Mouse (Mus musculus) adrenal gland, postnatal 25 days (tissue): ENCODE results near the gene Ski. TPM values are rescaled to one million over a fixed set of nuclear protein-coding genes. Genes with fewer than 3 reads are reported as not detected.

Source experiments
- DNase-seq: peaks from one replicate; pipeline ENCODE4 v3.0.0; 2021; ENCODE audit warnings: mixed read lengths
- total RNA-seq: library from RNA; stranded (reverse); gene quantifications from 2 replicates; pipeline ENCODE4 v1.2.3, GENCODE M21; 2021

The Ski gene
- total RNA-seq, 1 experiment from 2014 or later: 93.3 TPM

DNA sequence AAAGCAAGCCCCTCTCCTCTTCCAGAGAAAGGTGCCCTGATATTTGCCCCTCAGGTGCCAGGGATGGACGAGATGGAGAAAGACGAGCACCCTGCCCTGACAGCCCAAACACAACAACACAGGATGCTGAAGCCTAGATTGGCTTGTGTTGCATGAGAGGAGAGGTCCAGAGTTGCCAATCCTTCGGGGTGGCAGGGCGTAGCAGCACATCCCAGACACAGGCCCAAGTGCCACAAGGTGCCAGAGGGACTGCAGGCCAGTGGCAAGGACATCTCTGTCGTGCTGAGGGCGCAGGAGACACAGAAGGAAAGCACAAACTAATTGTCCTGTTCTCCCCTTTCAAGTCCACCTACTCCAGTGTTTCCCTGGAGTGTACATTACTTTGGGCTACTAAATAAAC is 8.2 kb downstream of the Ski start:
- no peak for DNase-seq

DNA sequence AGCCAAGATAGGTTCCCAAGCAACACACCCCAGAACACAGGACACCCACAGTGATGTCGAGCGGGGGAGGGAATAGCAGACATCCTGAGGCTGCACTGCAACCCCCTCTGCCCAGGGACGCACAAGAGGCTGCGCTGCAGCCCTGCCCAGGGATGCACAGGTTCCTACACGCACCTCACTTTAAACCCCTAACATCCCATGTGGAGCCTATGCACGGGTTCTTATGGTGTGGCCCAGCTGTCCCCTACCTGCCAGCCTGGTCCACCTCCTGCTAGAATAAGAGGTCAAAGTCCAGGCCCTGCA is 8.7 kb downstream of the Ski start:
- no peak for DNase-seq

DNA sequence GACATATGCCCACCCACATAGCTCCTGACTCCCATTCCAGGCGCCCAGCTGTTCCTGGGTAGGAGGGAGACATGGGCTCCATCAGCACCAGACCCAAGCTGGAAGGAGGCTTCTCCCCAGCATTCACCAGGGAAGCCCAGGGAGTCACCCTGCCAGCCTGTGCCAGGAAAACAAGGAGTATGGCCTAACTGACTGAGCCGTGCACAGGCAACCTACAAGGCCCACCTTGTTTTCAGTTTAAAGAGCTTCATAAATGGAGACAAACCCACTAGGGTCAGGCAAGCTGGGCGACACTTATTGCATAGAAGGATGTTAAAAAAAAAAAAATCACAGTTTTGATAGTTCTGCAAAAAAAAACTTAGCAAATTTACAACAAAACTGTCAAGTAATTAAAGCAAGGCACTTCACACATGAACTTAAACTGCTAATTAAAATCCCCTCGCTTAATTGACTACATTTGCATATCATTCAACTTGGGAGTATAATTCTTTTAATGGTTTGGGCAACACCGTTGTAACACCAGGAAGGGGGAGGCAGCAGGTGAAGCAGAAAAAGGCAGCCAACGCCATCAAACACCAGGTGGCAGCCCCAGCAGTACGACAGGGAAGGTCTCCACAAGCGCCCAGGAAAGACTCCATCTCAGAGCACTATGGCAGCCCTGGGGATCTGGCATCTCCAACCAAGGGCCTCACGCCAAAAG is 9.2 kb downstream of the Ski start:
- DNase-seq: no peak

DNA sequence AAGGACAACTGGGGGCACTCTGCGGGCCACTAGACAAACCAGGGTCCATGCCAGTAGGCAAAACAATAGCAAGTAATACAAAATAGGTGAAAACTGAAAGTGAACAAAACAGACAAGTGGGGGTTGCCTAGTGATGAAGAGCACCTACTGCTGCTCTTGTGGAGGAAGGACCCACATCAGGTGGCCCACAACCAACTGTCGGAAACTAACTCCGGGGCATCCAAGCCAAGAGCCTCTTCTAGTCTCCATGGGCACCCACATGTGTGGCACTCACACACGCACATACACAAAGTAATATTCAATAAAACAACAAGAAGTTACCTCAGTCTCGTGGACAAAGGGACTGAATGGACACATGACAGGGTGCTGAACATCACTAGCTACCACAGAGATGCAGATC is 12.9 kb downstream of the Ski start:
- no peak for DNase-seq

DNA sequence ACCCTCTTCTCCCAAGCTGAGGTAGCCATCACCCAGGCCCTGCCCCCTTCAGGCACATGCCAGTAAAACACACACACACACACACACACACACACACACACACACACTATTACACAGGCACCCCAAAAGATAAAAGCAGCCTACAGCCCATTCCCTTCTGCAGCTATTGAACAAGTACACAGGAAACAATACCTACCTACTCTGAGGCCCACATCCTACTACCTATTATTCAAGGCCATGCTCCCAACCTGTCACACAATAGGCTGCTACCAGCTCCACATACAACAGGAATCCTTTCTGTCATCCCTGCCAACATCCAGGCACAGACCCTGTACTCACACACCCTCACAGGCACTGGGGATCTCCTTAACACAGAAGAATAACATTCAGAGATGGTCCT is 13.3 kb downstream of the Ski start:
- DNase-seq: no peak

DNA sequence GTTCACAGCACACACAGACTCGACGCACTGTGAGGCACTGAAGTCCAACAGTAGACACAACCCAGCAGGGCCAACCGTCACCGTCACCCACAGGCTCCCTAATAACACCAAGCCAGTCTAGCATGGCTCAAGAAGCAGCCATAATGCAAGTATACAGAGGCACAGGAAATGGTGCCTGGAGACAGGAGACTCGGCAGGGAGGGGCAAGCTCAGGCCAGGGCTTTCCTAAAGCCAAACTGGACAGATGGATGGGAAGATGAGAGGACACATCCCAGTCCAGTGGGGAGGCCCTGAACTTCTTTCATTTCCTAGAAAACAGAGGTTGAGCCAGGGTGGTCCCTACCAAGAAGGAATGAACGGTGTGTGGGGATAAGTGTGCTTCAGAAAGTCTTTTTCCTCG is 13.8 kb downstream of the Ski start:
- DNase-seq: no peak

DNA sequence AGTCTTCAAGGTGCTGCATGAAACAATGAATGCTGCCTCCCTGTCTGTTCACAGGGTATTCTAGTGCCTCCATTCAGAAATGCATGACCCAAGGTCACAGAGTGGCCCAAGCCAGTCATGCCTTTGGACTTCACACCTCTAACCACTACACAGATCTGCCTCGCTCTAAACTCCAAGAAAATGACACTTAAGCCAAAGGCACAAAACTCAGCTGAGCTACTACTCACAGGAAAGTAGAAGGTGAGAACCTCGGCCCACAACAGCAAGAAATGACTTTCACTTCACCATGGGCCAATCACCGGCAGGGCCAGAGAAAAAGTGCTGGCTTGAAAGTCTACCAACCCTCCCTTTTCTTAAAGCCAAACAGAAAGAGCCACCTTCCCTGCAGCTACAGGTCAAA is 14.6 kb downstream of the Ski start:
- no peak for DNase-seq

DNA sequence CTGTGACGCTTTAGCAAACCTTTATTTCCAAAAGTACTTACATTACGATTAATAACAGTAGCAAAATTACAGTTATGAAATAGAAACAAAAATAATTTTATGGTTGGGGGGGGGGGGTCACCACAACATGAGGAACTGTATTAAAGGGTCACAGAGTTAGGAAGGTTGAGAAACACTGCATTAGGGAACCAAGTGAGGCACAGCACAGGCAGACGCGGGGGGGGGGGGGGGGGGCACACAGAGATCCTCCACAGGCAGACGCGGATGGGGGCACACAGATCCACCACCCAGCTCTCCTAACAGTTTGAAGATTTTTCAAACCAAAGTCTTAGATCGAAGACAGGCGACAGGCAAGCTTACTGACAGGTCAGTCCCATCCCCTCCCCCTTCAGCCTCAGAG is 15.9 kb downstream of the Ski start:
- no peak for DNase-seq

DNA sequence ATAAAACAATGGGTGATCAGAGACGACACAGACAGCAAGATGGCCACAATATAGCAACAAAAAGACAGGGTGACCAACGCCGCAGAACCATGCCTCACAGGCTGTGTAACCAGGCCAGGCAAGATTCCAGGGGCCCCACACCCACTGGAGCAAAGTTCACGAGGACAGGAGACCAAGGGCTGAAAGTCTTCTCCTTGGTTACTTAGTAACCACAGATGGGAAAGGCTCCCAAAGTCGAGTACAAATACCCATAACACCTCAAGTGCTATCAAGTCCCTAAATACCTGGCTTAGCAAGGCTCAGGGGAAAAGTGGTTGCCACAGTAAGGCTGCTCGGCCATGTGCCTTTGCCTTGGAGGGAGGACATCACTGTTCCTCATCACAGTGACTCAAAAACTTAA is 16.5 kb downstream of the Ski start:
- peak; percentile 43 for DNase-seq

DNA sequence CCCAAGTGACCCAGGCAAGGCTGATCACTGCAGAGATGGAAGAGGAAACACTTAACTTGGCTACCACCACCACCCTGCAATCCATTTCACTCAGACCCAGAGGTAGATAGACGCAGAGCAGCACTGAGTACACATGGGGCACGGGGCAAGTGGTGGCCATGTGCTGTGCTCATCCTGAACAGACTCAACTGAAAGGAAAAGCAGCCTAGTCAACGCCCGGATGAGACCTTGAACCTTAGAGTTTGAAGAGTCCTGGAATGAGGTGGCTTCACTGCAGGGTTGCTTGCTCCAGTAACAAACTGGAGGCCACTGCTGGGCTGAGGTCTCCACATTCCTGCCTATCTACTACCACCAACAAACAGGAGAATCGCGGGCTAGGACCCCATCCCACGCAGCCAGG is 20.6 kb downstream of the Ski start:
- no peak for DNase-seq

DNA sequence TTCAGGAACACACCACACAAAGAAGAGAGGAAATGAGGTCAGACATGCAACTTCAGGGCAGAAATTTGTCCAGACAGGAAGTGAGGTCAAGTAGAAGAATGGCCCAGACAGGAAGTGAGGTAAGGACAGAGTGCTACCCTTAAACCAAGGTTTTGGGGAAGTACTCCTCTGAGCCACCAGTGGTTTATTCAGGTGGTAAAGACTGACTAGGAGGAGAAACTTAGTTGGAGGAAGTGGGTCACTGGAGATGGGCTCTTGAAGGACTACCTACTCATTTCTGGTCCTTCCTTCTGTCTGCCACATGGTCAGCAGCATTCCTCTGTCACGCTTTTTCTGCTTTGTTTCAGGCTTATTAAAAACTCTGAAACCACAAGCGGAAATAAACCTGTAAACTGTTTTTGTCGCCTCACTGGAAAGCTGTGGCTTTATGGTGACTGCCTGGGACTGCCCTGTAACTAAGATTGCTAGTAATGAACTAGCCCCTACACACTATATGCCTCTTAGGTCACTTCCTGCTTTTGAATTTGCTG is 21.5 kb downstream of the Ski start:
- DNase-seq: no peak

DNA sequence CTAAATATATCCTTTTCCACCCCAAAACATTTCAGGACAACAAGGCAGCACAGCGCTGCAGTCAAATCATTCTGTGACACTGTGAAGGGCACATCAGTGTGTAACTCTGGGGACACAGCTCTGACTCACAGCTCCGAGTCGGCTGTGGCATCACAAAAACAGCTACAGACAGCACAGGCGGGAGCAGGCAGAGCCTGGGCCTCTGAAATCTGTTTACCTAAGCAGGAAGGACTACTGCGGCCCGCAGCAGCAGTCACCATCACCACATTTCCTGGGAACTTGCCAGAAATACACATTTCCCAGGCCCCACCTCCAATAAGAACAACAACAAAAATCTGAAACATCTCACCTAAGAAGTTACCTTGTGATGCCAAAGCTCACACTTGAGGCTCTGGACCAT is 24.7 kb downstream of the Ski start:
- DNase-seq: no peak

DNA sequence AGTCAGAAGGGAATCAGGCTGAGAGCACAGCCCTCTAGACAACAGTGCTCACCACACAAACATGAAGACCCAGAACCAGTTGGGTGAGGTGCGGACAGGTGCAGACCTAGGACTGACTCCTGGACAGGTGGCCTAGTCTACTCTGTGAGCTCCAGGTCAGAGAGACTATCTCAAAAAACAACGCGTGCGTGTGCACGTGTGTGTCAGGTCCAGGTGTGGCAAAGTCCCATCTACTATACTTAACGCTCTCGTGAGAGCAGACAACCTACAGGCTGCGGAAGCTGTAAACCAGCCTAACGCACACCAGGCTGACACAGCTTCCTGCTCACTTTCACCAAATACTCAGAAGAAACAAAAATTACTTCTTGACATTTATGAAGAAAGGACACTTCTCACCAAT is 27.2 kb downstream of the Ski start:
- no peak for DNase-seq

DNA sequence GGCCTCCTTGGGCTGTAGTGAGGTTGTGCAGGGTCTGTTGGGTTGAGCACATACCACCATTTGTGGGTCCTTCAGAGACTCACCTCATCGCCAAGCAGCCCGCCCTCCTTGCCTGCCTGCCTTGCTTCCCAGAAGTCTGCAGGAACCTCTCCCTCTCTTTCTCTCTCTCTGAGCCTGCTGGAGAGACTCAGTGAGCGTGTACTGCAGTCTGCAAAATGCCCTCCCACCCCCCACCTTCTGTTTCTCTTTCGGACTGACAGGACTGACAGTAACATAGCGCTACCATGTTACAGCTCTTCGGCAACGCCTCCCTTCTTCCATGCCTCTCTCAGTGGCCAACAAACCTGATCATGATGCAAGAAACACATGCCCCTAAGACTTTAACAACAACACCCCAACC is 32.1 kb downstream of the Ski start:
- DNase-seq: no peak

DNA sequence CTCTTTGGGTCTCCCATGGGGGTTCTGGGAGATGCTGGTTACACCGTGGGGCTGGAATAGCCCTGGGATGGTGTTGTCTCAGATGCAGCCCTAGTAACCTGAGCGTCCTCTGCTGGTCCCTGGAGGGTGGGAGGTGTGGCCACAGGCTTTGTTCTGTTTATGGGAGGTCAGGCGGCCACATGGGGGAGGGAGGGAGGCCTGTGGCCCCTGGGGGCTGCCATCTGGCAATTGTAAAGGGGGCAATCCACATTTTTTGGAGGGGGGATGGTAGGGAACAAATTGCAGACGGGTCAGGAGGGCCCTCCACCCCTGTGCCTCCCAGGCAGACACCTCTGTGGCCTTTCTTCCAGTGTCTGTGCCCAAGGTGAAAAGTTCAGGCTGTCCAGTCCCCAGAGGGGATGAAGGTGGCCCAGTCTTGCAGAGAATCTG is 32.7 kb downstream of the Ski start:
- DNase-seq: no peak

DNA sequence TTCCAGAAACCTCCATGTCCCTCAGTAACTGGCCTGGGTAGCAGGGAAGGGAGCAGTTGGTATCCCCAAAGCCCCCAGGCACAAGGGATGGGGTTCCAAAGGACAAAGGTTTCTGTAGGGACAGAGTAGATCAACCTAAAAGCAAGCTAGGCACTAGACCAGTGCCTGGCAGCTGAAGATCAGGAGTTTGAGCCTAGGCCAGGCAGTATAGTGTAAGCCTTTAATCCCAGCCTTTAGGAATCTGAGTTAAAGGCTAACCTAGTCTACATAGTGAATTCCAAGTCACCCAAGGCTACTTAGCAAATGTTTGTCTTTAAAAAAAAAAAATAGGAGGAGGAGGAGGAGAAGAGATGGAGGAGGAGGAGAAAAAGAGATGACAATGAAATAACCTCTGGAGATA is 33.6 kb downstream of the Ski start:
- DNase-seq: no peak

DNA sequence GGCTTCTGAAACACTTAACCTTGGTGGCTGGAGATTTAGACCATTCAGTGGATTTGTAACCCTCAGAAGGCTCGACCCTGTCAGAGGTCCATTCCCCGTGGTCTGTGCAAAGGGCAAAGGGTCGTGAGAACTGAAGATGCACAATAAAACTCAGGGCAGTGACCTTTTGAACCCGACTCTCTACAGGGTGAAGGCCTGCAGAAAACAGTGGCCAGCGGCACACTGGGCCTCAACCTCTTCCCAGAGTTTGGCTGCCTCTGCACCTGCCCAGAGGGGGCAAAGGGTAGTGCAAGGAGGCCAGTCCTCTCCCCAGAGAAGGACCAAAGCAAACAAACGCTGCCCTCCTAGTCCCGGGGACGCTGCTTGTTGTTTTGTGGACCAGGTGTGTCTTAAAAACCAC is 34.1 kb downstream of the Ski start:
- no peak for DNase-seq

DNA sequence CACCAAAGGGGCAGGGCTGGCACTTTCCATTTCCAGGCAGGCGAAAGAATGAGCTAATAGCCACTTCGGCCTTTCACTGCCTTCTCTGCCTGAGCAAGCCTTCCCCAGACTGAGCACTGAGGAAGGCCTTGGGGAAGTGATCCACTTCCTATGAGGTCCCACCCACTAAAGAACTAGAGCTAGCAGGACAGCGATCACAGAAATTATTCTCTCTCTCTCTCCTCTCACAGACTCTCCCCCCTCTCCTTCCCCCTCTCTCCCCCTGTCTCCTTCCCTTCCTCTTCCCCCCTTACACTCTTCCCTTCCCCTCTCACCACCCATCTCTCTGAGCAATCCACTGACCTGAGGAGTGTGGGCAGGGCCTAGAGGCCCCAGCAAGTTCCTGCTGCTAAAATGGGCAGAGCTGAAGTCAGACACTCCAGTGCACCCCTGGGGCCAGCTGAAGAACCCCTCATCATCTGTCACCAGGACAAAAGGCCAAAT is 35.2 kb downstream of the Ski start:
- DNase-seq: no peak

DNA sequence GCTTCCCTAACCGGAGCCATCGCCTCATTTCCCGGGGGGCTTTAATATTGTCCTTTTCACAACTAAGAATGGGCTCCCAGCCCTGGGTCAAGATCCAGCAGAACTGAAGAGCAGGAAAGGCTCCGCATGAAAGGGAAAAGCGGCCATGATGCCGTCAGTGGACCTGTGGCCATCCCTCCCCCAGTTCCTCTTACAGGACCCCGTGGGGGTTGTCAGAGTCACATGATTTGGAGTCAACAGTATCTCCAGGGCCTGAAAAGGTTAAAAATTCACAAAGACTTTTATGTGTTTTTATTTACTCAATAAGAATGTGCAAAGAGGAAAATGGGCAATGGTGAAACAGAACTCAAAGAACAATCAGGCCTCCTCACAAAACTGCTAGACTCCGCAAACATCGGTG is 36.5 kb downstream of the Ski start:
- DNase-seq: no peak

DNA sequence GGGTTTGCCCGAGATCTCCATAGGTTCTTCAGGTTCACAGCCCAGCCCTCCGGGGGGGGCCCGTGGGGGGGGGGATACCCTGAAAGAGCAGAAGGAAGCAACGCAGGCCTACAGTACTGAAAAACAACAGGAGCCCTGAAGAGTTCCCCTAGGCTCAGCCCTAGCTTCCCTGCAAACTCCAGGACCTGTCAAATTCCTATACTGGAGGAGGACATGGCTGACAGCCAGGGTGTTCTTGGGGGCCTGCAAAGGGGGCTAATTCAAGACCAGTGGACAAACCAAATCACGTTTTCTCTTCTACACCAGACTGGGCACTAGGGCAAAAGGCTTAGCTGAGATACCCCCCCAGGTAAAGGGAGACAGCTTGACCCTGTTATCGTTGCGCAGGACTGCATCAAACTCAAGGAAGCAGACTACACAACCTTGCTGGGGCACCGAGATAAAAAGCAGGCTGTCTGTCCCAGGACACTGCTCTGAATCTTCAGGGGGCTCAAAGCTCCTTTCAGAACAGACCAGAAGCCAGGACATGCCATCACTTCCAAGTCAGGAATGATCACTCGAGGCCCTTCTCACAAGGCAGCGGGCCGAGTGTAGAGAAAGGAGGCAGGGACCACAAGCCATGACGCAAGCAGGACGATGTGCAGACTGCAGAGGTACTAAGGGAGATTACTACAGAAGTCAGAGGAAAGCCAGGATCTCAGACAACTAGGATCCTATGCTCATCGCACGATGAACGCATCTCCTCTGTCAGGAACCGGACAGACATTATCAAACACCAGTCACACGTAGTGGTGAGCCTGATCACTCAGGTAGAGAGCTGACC is 37.9 kb downstream of the Ski start:
- DNase-seq: no peak

DNA sequence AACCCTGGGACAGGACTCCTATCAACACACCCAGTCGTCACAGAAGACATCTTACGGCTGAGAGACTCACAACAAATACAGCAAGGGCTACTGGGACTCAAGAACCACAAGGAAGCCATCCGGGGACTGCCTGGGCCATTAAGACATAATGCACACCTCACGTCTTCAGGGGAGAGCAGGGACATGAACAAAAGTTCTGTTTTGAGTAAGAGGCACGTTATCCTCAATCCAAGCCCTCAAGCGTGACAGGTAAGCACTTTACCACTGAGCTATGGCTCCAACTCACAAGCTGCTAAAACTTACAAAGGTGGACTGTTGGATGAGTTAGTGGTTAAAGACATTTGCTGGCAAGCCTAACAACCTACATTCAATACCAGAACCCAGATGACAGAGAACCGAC is 39.2 kb downstream of the Ski start:
- no peak for DNase-seq

DNA sequence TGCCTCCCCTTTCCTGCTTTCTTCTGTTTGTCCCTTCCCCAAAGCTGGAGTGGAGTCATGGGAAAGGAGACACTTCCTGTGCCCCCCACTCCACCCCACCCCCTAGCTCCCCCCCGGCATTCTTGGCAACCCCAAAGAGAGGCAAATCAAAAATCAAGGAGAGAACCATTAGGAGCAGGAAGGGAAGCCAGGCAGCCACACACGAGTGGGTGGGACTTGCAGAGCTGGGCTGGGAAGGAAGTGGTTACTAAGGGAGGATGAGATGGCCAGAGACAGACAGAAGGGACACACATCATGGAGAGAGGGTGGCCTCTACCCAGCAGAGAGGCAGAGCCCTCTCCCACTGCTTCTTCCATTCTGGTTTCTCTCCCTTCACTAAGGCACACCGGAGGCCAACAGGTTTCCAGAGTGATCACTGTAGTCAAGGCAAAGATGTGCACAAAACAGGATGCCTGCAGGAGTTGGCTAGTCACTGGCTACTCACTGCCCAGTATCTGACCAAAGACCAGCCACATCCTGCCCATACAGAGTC is 43.3 kb downstream of the Ski start:
- no peak for DNase-seq

DNA sequence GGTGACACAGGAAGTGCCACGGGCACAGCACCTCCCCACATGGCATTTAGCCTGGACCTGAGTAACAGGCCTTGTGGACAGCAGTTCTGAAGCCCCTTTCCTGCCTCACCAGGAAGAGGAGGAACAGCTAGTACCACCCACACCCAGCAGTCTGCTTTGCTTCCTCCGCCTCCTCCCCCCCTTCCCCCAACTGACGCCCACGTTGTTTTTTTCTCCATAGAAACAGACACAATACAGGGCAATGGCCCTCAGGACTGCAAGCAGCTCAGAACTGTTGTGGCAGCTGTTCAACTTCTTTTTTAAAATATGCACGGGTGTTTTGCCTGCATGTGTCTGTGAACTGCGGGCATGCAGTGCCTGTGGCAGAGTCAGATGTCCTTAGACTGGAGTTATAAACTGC is 44.1 kb downstream of the Ski start:
- DNase-seq: no peak

DNA sequence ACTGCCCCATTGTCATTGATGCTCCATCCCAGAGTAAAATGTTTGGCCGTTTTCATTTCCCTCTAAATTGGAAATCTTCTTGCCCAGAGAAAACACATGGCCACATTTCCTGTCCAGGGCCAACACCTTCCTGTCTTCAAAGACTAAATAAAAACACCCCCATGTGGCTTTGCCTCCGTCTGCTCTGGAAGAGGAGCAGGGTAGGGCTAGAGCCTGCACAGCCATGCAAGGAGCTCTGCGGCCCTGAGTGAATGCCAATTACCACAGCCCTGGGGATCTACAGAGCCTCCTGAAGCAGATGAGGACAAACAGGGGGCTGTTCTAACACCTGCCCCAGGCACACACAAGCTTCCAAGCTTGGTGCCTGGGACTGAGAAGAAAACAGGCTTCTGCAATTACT is 46.2 kb downstream of the Ski start:
- no peak for DNase-seq
